Mouse (Mus musculus): Measurements from ENCODE around the gene Med18. TPM values are rescaled to one million over a fixed set of nuclear protein-coding genes. Genes with fewer than 3 reads are reported as not detected.
A peak's percentile ranks its signal among the peaks of the same experiment; 100 is the strongest.

Med18 gene
- polyA plus RNA-seq (2015; fragmentation: Nextera tagmentation; extraction: Ambion mirVana) = 23.3 and 24.2 TPM in 2 replicates

GRCm38 (mm10) chr4:132463430-132464254 lies at the start of gene Med18:
Gene Med18, minus strand, starts transcription at chr4:132463921.
- ATAC-seq (ENCODE audit: borderline replicate concordance, extremely low read depth, low FRiP score, low TSS enrichment) = peak; percentile 93
- under 1% methylated on average over 44 of the region's 44 CpGs for WGBS
- peak within 1 kb of the TSS; percentile 83 for H3K9ac ChIP-seq

GRCm38 (mm10) chr4:132512080-132512479 lies 48.4 kb upstream of the Med18 start:
- H3K9me3 ChIP-seq = no peaks in the 10 kb centered on the region
- no peak for ATAC-seq (ENCODE audit: borderline replicate concordance, extremely low read depth, low FRiP score, low TSS enrichment)
- H3K9ac ChIP-seq = no peak overlapping the region
- H3K27ac ChIP-seq = no peak overlapping the region
- WGBS = 47% methylated on average over 3 of the region's 3 CpGs
- no peaks in the 10 kb centered on the region for H3K36me3 ChIP-seq
- H3K4me1 ChIP-seq = peaks cover 34% of the 10 kb centered on the region
- no peak overlapping the region for H3K4me3 ChIP-seq
- H3K4me2 ChIP-seq = no peak overlapping the region
- no peaks in the 10 kb centered on the region for H3K27me3 ChIP-seq

More at GRCm38 (mm10) chr4:132463430-132464254, at the start of gene Med18:
- Histone ChIP-seq H3K4me1 (peaks cover 12% of the 10 kb centered on the region; the same call in 1 of the 2 replicates), H3K36me3 (peaks cover 26% of the 10 kb centered on the region), H3K27me3 (no peaks in the 10 kb centered on the region), H3K4me2 (peak within 1 kb of the TSS; percentile 73), H3K27ac (peak within 1 kb of the TSS; percentile 69), H3K9me3 (no peaks in the 10 kb centered on the region), H3K4me3 (peak within 1 kb of the TSS; percentile 81)

GRCm38 (mm10) chr4:132510352-132510798 lies 46.7 kb upstream of the Med18 start, which contains the start of gene Sesn2:
Gene Sesn2, minus strand, starts transcription at chr4:132510501.
- Histone ChIP-seq H3K4me1 (peaks cover 31% of the 10 kb centered on the region), H3K9me3 (no peaks in the 10 kb centered on the region), H3K9ac (peak within 1 kb of the TSS; percentile 78), H3K36me3 (no peaks in the 10 kb centered on the region), H3K4me2 (peak within 1 kb of the TSS; percentile 94), H3K4me3 (peak within 1 kb of the TSS; percentile 85), H3K27ac (peak within 1 kb of the TSS; percentile 92), H3K27me3 (no peaks in the 10 kb centered on the region)
- ATAC-seq (ENCODE audit: borderline replicate concordance, extremely low read depth, low FRiP score, low TSS enrichment) = peak; percentile 92
- WGBS = under 1% methylated on average over 32 of the region's 32 CpGs

GRCm38 (mm10) chr4:132509621-132510296 lies 46.0 kb upstream of the Med18 start:
- no peaks in the 10 kb centered on the region for H3K27me3 ChIP-seq
- peak overlapping the region; percentile 94 for H3K4me2 ChIP-seq
- H3K4me1 ChIP-seq = peaks cover 31% of the 10 kb centered on the region
- peak overlapping the region; percentile 78 for H3K9ac ChIP-seq
- H3K27ac ChIP-seq = peak overlapping the region; percentile 92
- peak; percentile 82 for ATAC-seq (ENCODE audit: borderline replicate concordance, extremely low read depth, low FRiP score, low TSS enrichment)
- peak overlapping the region; percentile 85 for H3K4me3 ChIP-seq
- no peaks in the 10 kb centered on the region for H3K36me3 ChIP-seq
- no peaks in the 10 kb centered on the region for H3K9me3 ChIP-seq
- WGBS = under 1% methylated on average over 49 of the region's 52 CpGs

GRCm38 (mm10) chr4:132507210-132507609 lies 43.5 kb upstream of the Med18 start:
- no peak for ATAC-seq (ENCODE audit: borderline replicate concordance, extremely low read depth, low FRiP score, low TSS enrichment)
- Histone ChIP-seq H3K27me3 (no peaks in the 10 kb centered on the region), H3K36me3 (no peaks in the 10 kb centered on the region), H3K4me3 (no peak overlapping the region), H3K9ac (peak overlapping the region; percentile 10; the same call in 1 of the 2 replicates), H3K27ac (peak overlapping the region; percentile 25; the same call in 1 of the 2 replicates), H3K4me1 (peaks cover 25% of the 10 kb centered on the region), H3K4me2 (0 out of 2 replicates have a peak overlapping the region, but pooled peaks have one; percentile 10), H3K9me3 (no peaks in the 10 kb centered on the region)
- 50% methylated on average over 2 of the region's 2 CpGs for WGBS

- no peak overlapping the region for H3K27ac ChIP-seq
- 78% methylated on average over 6 of the region's 6 CpGs for WGBS
- ATAC-seq (ENCODE audit: borderline replicate concordance, extremely low read depth, low FRiP score, low TSS enrichment) = no peak
- no peak overlapping the region for H3K4me3 ChIP-seq
- no peaks in the 10 kb centered on the region for H3K27me3 ChIP-seq
- no peak overlapping the region for H3K4me2 ChIP-seq
- H3K9me3 ChIP-seq = no peaks in the 10 kb centered on the region
- H3K36me3 ChIP-seq = no peaks in the 10 kb centered on the region
- peaks cover 25% of the 10 kb centered on the region for H3K4me1 ChIP-seq
- H3K9ac ChIP-seq = no peak overlapping the region
Measured at GRCm38 (mm10) chr4:132506250-132506649, 42.5 kb upstream of the Med18 start.

- peaks cover 24% of the 10 kb centered on the region for H3K4me1 ChIP-seq
- H3K9ac ChIP-seq = no peak overlapping the region
- H3K36me3 ChIP-seq = no peaks in the 10 kb centered on the region
- H3K4me3 ChIP-seq = no peak overlapping the region
- WGBS = 75% methylated on average over 10 of the region's 10 CpGs
- no peak overlapping the region for H3K27ac ChIP-seq
- no peaks in the 10 kb centered on the region for H3K9me3 ChIP-seq
- no peaks in the 10 kb centered on the region for H3K27me3 ChIP-seq
- ATAC-seq (ENCODE audit: borderline replicate concordance, extremely low read depth, low FRiP score, low TSS enrichment) = no peak
- no peak overlapping the region for H3K4me2 ChIP-seq
Measured at GRCm38 (mm10) chr4:132505800-132506199, 42.1 kb upstream of the Med18 start.

GRCm38 (mm10) chr4:132505034-132505738 lies 41.5 kb upstream of the Med18 start:
- WGBS = 61% methylated on average over 6 of the region's 6 CpGs

GRCm38 (mm10) chr4:132503344-132503743 lies 39.6 kb upstream of the Med18 start:
- H3K4me2 ChIP-seq = no peak overlapping the region
- peaks cover 9% of the 10 kb centered on the region; the same call in 1 of the 2 replicates for H3K36me3 ChIP-seq
- H3K9me3 ChIP-seq = no peaks in the 10 kb centered on the region
- H3K27ac ChIP-seq = no peak overlapping the region
- no peak overlapping the region for H3K4me3 ChIP-seq
- ATAC-seq (ENCODE audit: borderline replicate concordance, extremely low read depth, low FRiP score, low TSS enrichment) = no peak
- H3K27me3 ChIP-seq = no peaks in the 10 kb centered on the region
- H3K9ac ChIP-seq = no peak overlapping the region
- 75% methylated on average over 11 of the region's 11 CpGs for WGBS
- H3K4me1 ChIP-seq = peaks cover 13% of the 10 kb centered on the region

More at GRCm38 (mm10) chr4:132505034-132505738, 41.5 kb upstream of the Med18 start:
- no peak overlapping the region for H3K9ac ChIP-seq
- H3K4me3 ChIP-seq = no peak overlapping the region
- no peak for ATAC-seq (ENCODE audit: borderline replicate concordance, extremely low read depth, low FRiP score, low TSS enrichment)
- no peaks in the 10 kb centered on the region for H3K27me3 ChIP-seq
- no peak overlapping the region for H3K27ac ChIP-seq
- H3K36me3 ChIP-seq = no peaks in the 10 kb centered on the region
- no peaks in the 10 kb centered on the region for H3K9me3 ChIP-seq
- H3K4me2 ChIP-seq = no peak overlapping the region
- peaks cover 21% of the 10 kb centered on the region for H3K4me1 ChIP-seq

GRCm38 (mm10) chr4:132501639-132502038 lies 37.9 kb upstream of the Med18 start:
- H3K4me3 ChIP-seq = no peak overlapping the region
- WGBS = 92% methylated on average over 6 of the region's 6 CpGs
- H3K9me3 ChIP-seq = no peaks in the 10 kb centered on the region

GRCm38 (mm10) chr4:132494271-132494918 lies 30.7 kb upstream of the Med18 start:
- H3K4me1 ChIP-seq = 0 out of 2 replicates have a peak, but pooled peaks cover 8% of the 10 kb centered on the region
- peaks cover 50% of the 10 kb centered on the region for H3K36me3 ChIP-seq
- no peaks in the 10 kb centered on the region for H3K27me3 ChIP-seq
- no peak for ATAC-seq (ENCODE audit: borderline replicate concordance, extremely low read depth, low FRiP score, low TSS enrichment)
- no peaks in the 10 kb centered on the region for H3K9me3 ChIP-seq
- no peak overlapping the region for H3K4me2 ChIP-seq
- H3K9ac ChIP-seq = no peak overlapping the region
- no peak overlapping the region for H3K4me3 ChIP-seq
- WGBS = 85% methylated on average over 20 of the region's 20 CpGs
- H3K27ac ChIP-seq = no peak overlapping the region

More at GRCm38 (mm10) chr4:132501639-132502038, 37.9 kb upstream of the Med18 start:
- no peak overlapping the region for H3K4me2 ChIP-seq
- H3K27me3 ChIP-seq = no peaks in the 10 kb centered on the region
- H3K27ac ChIP-seq = no peak overlapping the region
- no peak for ATAC-seq (ENCODE audit: borderline replicate concordance, extremely low read depth, low FRiP score, low TSS enrichment)
- peaks cover 20% of the 10 kb centered on the region for H3K36me3 ChIP-seq
- no peak overlapping the region for H3K9ac ChIP-seq
- 0 out of 2 replicates have a peak, but pooled peaks cover 4% of the 10 kb centered on the region for H3K4me1 ChIP-seq

Measured in lung, embryonic 15.5 days (tissue).